Mouse (Mus musculus) hindbrain, embryonic 12.5 days (tissue): Measurements from ENCODE around the gene Foxo6. TPM values are rescaled to one million over a fixed set of nuclear protein-coding genes. Genes with fewer than 3 reads are reported as not detected.

Experiments used
- ATAC-seq: fragments of 200-750 bp; cut with Nextera tagmentation; 2 replicates; pipeline ENCODE4 v1.8.0; 2017; ENCODE audit warnings: moderate TSS enrichment; ENCODE audit not compliant: low FRiP score
- H3K27ac ChIP-seq: fragments of 300-500 bp; sonication (generic); 2 replicates; pipeline ENCODE4 v1.5.1; 2016; ENCODE audit warnings: mild to moderate bottlenecking
- H3K27me3 ChIP-seq: fragments of 300-500 bp; sonication (generic); 2 replicates; pipeline ENCODE4 v1.6.1; 2016; ENCODE audit warnings: mild to moderate bottlenecking
- H3K36me3 ChIP-seq: fragments of 300-500 bp; sonication (generic); 2 replicates; pipeline ENCODE4 v1.6.1; 2016; ENCODE audit warnings: mild to moderate bottlenecking
- H3K4me1 ChIP-seq: fragments of 300-500 bp; sonication (generic); 2 replicates; pipeline ENCODE4 v1.6.1; 2016
- H3K4me2 ChIP-seq: fragments of 300-500 bp; sonication (generic); replicated peaks from 2 replicates; pipeline ENCODE4 v1.6.1; 2016; ENCODE audit warnings: mild to moderate bottlenecking
- H3K4me3 ChIP-seq: fragments of 300-500 bp; sonication (generic); 2 replicates; pipeline ENCODE4 v1.5.1; 2016; ENCODE audit warnings: mild to moderate bottlenecking
- H3K9ac ChIP-seq: fragments of 300-500 bp; sonication (generic); 2 replicates; pipeline ENCODE4 v1.6.1; 2016; ENCODE audit warnings: mild to moderate bottlenecking, moderate library complexity
- H3K9me3 ChIP-seq: fragments of 300-500 bp; sonication (generic); replicated peaks from 2 replicates; pipeline ENCODE4 v1.6.1; 2016; ENCODE audit warnings: mild to moderate bottlenecking
- WGBS: fragments of 180-500 bp; shearing (Covaris S2); methylation state at CpG from one replicate; pipeline ENCODE4 v1.1.7; 2016; 5-methylcytosine and 5-hydroxymethylcytosine counted together
- polyA plus RNA-seq: library from polyadenylated mRNA; unstranded; fragments of >200 nt; fragmentation: Nextera tagmentation; extraction: Ambion mirVana; gene quantifications from 2 replicates; pipeline ENCODE4 v1.2.1, GENCODE M21; 2016

Gene Foxo6
- polyA plus RNA-seq, 1 experiment from 2014 or later = 0.90 TPM

- H3K9me3 ChIP-seq = no peaks in the 10 kb centered on the region
- H3K4me1 ChIP-seq = peaks cover 62% of the 10 kb centered on the region
- peak; percentile 27 for ATAC-seq
Observed at GRCm38 (mm10) chr4:120282568-120283091, 4.5 kb downstream of the Foxo6 start.

DNA sequence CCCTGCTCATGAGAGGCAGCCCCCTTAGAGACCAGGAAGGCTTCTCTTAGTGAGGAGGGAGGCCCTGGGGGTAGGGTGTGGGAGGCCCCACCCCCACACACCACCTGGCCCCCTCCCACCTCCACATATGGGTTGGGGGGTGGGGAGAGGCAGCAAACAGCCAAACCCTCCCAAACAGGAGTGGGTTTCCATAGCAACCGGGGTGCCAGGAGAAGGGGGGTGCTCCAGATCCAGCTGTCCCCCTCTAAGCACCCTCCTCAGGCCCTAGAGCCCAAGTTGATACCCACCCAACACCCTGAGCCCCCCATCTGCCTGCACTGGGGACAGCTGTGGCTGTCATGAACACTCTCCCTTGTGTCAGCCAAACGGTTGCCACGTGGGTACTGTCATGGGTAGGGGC lies 6.1 kb downstream of the Foxo6 start:
- peaks cover 73% of the 10 kb centered on the region for H3K27me3 ChIP-seq
- no peaks in the 10 kb centered on the region for H3K9me3 ChIP-seq

More at GRCm38 (mm10) chr4:120282568-120283091, 4.5 kb downstream of the Foxo6 start:
- peak overlapping the region; percentile 85 for H3K4me2 ChIP-seq
- H3K27me3 ChIP-seq = peaks cover 86% of the 10 kb centered on the region
- WGBS = 2% methylated on average over 40 of the region's 47 CpGs
- peak overlapping the region; percentile 67 for H3K9ac ChIP-seq
- peak overlapping the region; percentile 46 for H3K27ac ChIP-seq
- H3K4me3 ChIP-seq = peak overlapping the region; percentile 45
- no peaks in the 10 kb centered on the region for H3K36me3 ChIP-seq

DNA sequence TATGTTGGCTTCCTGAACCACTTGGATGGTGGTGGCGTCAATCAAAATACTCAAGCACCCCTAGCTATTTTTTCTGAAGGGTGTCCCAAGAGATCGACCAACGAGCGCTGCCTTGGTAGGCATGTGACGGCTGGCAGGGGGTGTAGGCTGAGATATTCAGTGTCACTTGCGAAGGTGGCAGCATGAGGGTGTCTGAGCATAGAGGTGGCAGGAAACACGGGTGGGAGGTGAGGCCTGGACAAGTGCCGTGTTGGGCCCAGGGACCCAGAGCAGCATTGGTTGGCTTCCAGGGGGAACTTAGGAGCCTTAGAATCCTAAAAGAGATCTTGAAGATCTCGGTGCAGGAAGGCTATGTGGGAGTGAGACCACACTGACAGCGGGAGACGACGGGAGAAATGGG lies 6.7 kb downstream of the Foxo6 start:
- WGBS = 82% methylated on average over 12 of the region's 12 CpGs
- no peak for ATAC-seq
- Histone ChIP-seq H3K4me1 (peaks cover 60% of the 10 kb centered on the region), H3K9me3 (no peaks in the 10 kb centered on the region), H3K27me3 (peaks cover 67% of the 10 kb centered on the region), H3K9ac (no peak overlapping the region), H3K4me2 (no peak overlapping the region), H3K36me3 (no peaks in the 10 kb centered on the region), H3K4me3 (no peak overlapping the region), H3K27ac (no peak overlapping the region)

More for the DNA sequence above, 6.1 kb downstream of the Foxo6 start:
- Histone ChIP-seq H3K9ac (no peak overlapping the region), H3K4me1 (peaks cover 65% of the 10 kb centered on the region), H3K36me3 (no peaks in the 10 kb centered on the region), H3K27ac (no peak overlapping the region), H3K4me3 (no peak overlapping the region), H3K4me2 (no peak overlapping the region)
- WGBS = 64% methylated on average over 3 of the region's 3 CpGs
- ATAC-seq = no peak

DNA sequence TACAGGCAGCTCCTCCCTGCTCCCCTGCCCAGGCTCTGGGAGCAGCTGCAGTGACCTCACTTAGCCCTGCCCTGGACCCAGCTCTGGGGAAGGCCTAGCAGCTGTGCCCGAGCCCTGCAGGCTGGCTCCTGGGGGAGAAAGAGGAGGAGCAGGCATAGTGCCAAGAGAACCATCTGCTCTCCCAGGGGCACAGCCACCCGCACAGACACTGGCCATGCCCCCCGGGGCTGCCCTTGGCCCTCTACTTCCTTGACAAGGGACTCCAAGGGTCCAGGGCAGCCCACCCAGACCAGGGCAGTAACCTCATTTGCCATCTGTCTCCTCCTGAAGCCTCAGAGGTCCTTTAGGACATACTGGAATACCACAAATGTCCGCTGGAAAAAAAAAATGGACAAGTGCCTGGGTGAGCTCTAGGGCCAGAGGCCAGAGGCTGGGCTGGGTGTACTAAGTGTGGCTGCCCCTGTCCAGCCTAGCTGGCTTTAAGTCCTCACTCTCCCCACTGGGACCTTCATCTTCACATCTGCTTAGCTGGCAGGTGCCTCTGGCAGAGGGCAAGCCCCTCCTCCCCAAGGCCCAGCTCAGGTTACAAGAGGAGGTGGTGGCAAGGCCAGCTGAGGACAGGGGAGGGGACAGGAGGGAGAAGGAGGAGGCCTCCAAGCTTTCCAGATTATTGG lies 9.8 kb downstream of the Foxo6 start:
- ATAC-seq = peak; percentile 59
- H3K27me3 ChIP-seq = peaks cover 54% of the 10 kb centered on the region
- H3K27ac ChIP-seq = 0 out of 2 replicates have a peak overlapping the region, but pooled peaks have one; percentile 45
- no peak overlapping the region for H3K4me3 ChIP-seq
- H3K4me1 ChIP-seq = peaks cover 49% of the 10 kb centered on the region
- no peaks in the 10 kb centered on the region for H3K9me3 ChIP-seq
- WGBS = 22% methylated on average over 4 of the region's 4 CpGs
- H3K9ac ChIP-seq = no peak overlapping the region; the same call in 1 of the 2 replicates
- H3K4me2 ChIP-seq = no peak overlapping the region
- no peaks in the 10 kb centered on the region for H3K36me3 ChIP-seq

DNA sequence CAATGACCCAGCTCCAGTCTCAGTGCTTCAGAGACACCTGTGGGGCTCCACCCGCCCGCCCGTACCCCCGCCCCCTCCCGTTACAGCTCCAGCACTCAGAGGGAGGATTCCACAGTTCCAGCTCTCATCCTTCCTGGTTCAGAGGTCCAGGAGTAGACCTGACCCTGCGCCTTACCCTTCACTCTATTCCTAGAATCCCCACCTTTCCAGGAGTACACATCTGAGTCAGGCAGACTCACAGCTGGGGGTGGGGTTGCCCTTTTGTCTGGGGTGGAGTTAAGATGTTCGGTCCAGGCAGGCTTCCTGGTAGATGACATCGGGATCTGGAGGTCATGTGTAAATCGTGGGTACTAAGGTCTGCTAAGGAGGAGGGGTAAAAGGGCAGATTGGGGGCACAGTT lies 11.7 kb downstream of the Foxo6 start:
- peaks cover 53% of the 10 kb centered on the region for H3K27me3 ChIP-seq
- peaks cover 39% of the 10 kb centered on the region for H3K4me1 ChIP-seq

GRCm38 (mm10) chr4:120273594-120273993 lies 13.6 kb downstream of the Foxo6 start:
- H3K4me2 ChIP-seq = no peak overlapping the region
- 53% methylated on average over 7 of the region's 7 CpGs for WGBS
- no peak overlapping the region for H3K9ac ChIP-seq
- no peaks in the 10 kb centered on the region for H3K36me3 ChIP-seq
- no peaks in the 10 kb centered on the region for H3K9me3 ChIP-seq
- no peak for ATAC-seq
- H3K27ac ChIP-seq = no peak overlapping the region
- H3K4me3 ChIP-seq = no peak overlapping the region
- peaks cover 56% of the 10 kb centered on the region for H3K4me1 ChIP-seq
- H3K27me3 ChIP-seq = peaks cover 58% of the 10 kb centered on the region

More for the DNA sequence above, 11.7 kb downstream of the Foxo6 start:
- no peak overlapping the region for H3K27ac ChIP-seq
- ATAC-seq = no peak
- H3K4me3 ChIP-seq = no peak overlapping the region
- H3K9ac ChIP-seq = no peak overlapping the region
- H3K36me3 ChIP-seq = no peaks in the 10 kb centered on the region
- WGBS = 75% methylated on average over 9 of the region's 9 CpGs
- H3K4me2 ChIP-seq = no peak overlapping the region
- no peaks in the 10 kb centered on the region for H3K9me3 ChIP-seq

GRCm38 (mm10) chr4:120271886-120272580 lies 15.1 kb downstream of the Foxo6 start:
- H3K4me1 ChIP-seq = peaks cover 60% of the 10 kb centered on the region
- peaks cover 69% of the 10 kb centered on the region for H3K27me3 ChIP-seq
- 67% methylated on average over 6 of the region's 6 CpGs for WGBS
- no peak overlapping the region for H3K9ac ChIP-seq
- no peak for ATAC-seq
- no peak overlapping the region for H3K4me2 ChIP-seq
- H3K36me3 ChIP-seq = no peaks in the 10 kb centered on the region
- H3K27ac ChIP-seq = no peak overlapping the region
- no peak overlapping the region for H3K4me3 ChIP-seq
- H3K9me3 ChIP-seq = no peaks in the 10 kb centered on the region

- Histone ChIP-seq H3K4me3 (no peak overlapping the region), H3K36me3 (no peaks in the 10 kb centered on the region), H3K27ac (no peak overlapping the region), H3K27me3 (peaks cover 77% of the 10 kb centered on the region), H3K4me2 (no peak overlapping the region), H3K4me1 (peaks cover 52% of the 10 kb centered on the region), H3K9ac (no peak overlapping the region), H3K9me3 (no peaks in the 10 kb centered on the region)
- 63% methylated on average over 8 of the region's 8 CpGs for WGBS
- no peak for ATAC-seq
Observed at GRCm38 (mm10) chr4:120271208-120271607, 15.9 kb downstream of the Foxo6 start.

GRCm38 (mm10) chr4:120270937-120271199 lies 16.3 kb downstream of the Foxo6 start:
- no peak overlapping the region for H3K4me2 ChIP-seq
- no peak overlapping the region for H3K4me3 ChIP-seq
- H3K9me3 ChIP-seq = no peaks in the 10 kb centered on the region
- WGBS = 37% methylated on average over 4 of the region's 4 CpGs
- peaks cover 80% of the 10 kb centered on the region for H3K27me3 ChIP-seq
- peaks cover 51% of the 10 kb centered on the region for H3K4me1 ChIP-seq
- H3K36me3 ChIP-seq = no peaks in the 10 kb centered on the region
- H3K9ac ChIP-seq = no peak overlapping the region
- ATAC-seq = no peak
- no peak overlapping the region for H3K27ac ChIP-seq

- H3K4me1 ChIP-seq = peaks cover 51% of the 10 kb centered on the region
- H3K4me2 ChIP-seq = no peak overlapping the region
- no peak for ATAC-seq
Observed at GRCm38 (mm10) chr4:120270148-120270936, 16.8 kb downstream of the Foxo6 start.

GRCm38 (mm10) chr4:120269426-120269825 lies 17.7 kb downstream of the Foxo6 start:
- Histone ChIP-seq H3K4me2 (0 out of 2 replicates have a peak overlapping the region, but pooled peaks have one; percentile 13), H3K27ac (no peak overlapping the region), H3K36me3 (no peaks in the 10 kb centered on the region), H3K4me1 (peaks cover 51% of the 10 kb centered on the region), H3K27me3 (peaks cover 86% of the 10 kb centered on the region), H3K9me3 (no peaks in the 10 kb centered on the region), H3K4me3 (no peak overlapping the region), H3K9ac (no peak overlapping the region)
- 0 out of 2 replicates have a peak, but pooled peaks have one; percentile 0 for ATAC-seq
- 11% methylated on average over 9 of the region's 9 CpGs for WGBS

More at GRCm38 (mm10) chr4:120270148-120270936, 16.8 kb downstream of the Foxo6 start:
- Histone ChIP-seq H3K9ac (no peak overlapping the region), H3K9me3 (no peaks in the 10 kb centered on the region), H3K4me3 (no peak overlapping the region), H3K27me3 (peaks cover 86% of the 10 kb centered on the region), H3K36me3 (no peaks in the 10 kb centered on the region), H3K27ac (no peak overlapping the region)
- 63% methylated on average over 4 of the region's 4 CpGs for WGBS
